Mouse (Mus musculus) cerebral cortex, adult 2 months (tissue): Measurements from ENCODE around the gene Ang2.

Source experiments
- WGBS: fragments of 180-500 bp; shearing (Covaris S2); methylation state at CpG from one replicate; pipeline ENCODE4 v1.1.7; 2018; 5-methylcytosine and 5-hydroxymethylcytosine counted together

Ang2 gene

GRCm38 (mm10) chr14:51199098-51200023 lies at the start of gene Ang2:
Gene Ang2, minus strand, starts transcription at chr14:51199148.
- WGBS = 76% methylated on average over 5 of the region's 5 CpGs

- WGBS = 72% methylated on average over 1 of the region's 1 CpGs
Measured at GRCm38 (mm10) chr14:51247736-51248135, 48.8 kb upstream of the Ang2 start.

GRCm38 (mm10) chr14:51237488-51237887 lies 38.5 kb upstream of the Ang2 start:
- 81% methylated on average over 1 of the region's 1 CpGs for WGBS

GRCm38 (mm10) chr14:51229657-51230056 lies 30.7 kb upstream of the Ang2 start:
- WGBS = 63% methylated on average over 4 of the region's 4 CpGs

- 97% methylated on average over 3 of the region's 3 CpGs for WGBS
Measured at GRCm38 (mm10) chr14:51220075-51220474, 21.1 kb upstream of the Ang2 start.

GRCm38 (mm10) chr14:51203115-51203514 lies 4.2 kb upstream of the Ang2 start, which contains the start of gene Ear14:
Gene Ear14, plus strand, starts transcription at chr14:51203391.
- WGBS = 72% methylated on average over 2 of the region's 2 CpGs

- WGBS = 89% methylated on average over 2 of the region's 2 CpGs
Measured at GRCm38 (mm10) chr14:51200466-51200865, 1.5 kb upstream of the Ang2 start.

- 62% methylated on average over 2 of the region's 2 CpGs for WGBS
Measured at GRCm38 (mm10) chr14:51200054-51200453, 1.1 kb upstream of the Ang2 start.

GRCm38 (mm10) chr14:51195681-51196080 lies 3.3 kb downstream of the Ang2 start:
- WGBS = 88% methylated on average over 4 of the region's 4 CpGs

- WGBS = 77% methylated on average over 2 of the region's 2 CpGs
Measured at GRCm38 (mm10) chr14:51181051-51181450, 17.9 kb downstream of the Ang2 start.

GRCm38 (mm10) chr14:51173843-51174242 lies 25.1 kb downstream of the Ang2 start:
- WGBS = 95% methylated on average over 4 of the region's 4 CpGs

- 33% methylated on average over 4 of the region's 4 CpGs for WGBS
Measured at GRCm38 (mm10) chr14:51172947-51173346, 26.0 kb downstream of the Ang2 start.

GRCm38 (mm10) chr14:51172095-51172865 lies 26.7 kb downstream of the Ang2 start:
- 41% methylated on average over 9 of the region's 9 CpGs for WGBS

- 100% methylated on average over 1 of the region's 1 CpGs for WGBS
Measured at GRCm38 (mm10) chr14:51165435-51165834, 33.5 kb downstream of the Ang2 start.

GRCm38 (mm10) chr14:51163323-51163722 lies 35.6 kb downstream of the Ang2 start:
- 73% methylated on average over 6 of the region's 6 CpGs for WGBS

GRCm38 (mm10) chr14:51161976-51162375 lies 37.0 kb downstream of the Ang2 start, which contains the start of gene Rnase2b:
Gene Rnase2b, plus strand, starts transcription at chr14:51162260.
- 80% methylated on average over 3 of the region's 3 CpGs for WGBS

GRCm38 (mm10) chr14:51157072-51157471 lies 41.9 kb downstream of the Ang2 start:
- WGBS = 100% methylated on average over 1 of the region's 1 CpGs

GRCm38 (mm10) chr14:51156736-51157068 lies 42.2 kb downstream of the Ang2 start:
- 83% methylated on average over 4 of the region's 4 CpGs for WGBS

GRCm38 (mm10) chr14:51156056-51156735 lies 42.8 kb downstream of the Ang2 start:
- WGBS = 90% methylated on average over 5 of the region's 5 CpGs

- 93% methylated on average over 5 of the region's 5 CpGs for WGBS
Measured at GRCm38 (mm10) chr14:51152249-51152870, 46.6 kb downstream of the Ang2 start.

- WGBS = 94% methylated on average over 3 of the region's 3 CpGs
Measured at GRCm38 (mm10) chr14:51150206-51150831, 48.6 kb downstream of the Ang2 start.
